Mouse (Mus musculus) kidney, postnatal 10 days (tissue): ENCODE measurements around the gene Gm5767.
A peak's percentile ranks its signal among the peaks of the same experiment; 100 is the strongest.
"Not testable (repeated sequence)": the region's sequence is repeated elsewhere in the genome, so short reads cannot be mapped to it uniquely, and the experiment has no call there.

ENCODE experiments used
- DNase-seq: peaks from one replicate; pipeline ENCODE4 v3.0.0; 2021; ENCODE audit warnings: mixed read lengths

Gene Gm5767

GRCm38 (mm10) chr16:8715513-8716080, 35.0 kb downstream of the Gm5767 start:
- peak; percentile 57 for DNase-seq

- DNase-seq = no peak
These were observed 35.7 kb downstream of the Gm5767 start for GRCm38 (mm10) chr16:8716300-8716699.

GRCm38 (mm10) chr16:8717744-8718143, 37.2 kb downstream of the Gm5767 start:
- peak; percentile 51 for DNase-seq

- no peak for DNase-seq
These were observed 39.9 kb downstream of the Gm5767 start for GRCm38 (mm10) chr16:8720447-8720846.

- DNase-seq = no peak
These were observed 43.5 kb downstream of the Gm5767 start for GRCm38 (mm10) chr16:8724031-8724430.

- no peak for DNase-seq
These were observed 45.2 kb downstream of the Gm5767 start for GRCm38 (mm10) chr16:8725807-8726206.

- no peak for DNase-seq
These were observed 47.7 kb downstream of the Gm5767 start for GRCm38 (mm10) chr16:8728111-8728748.

GRCm38 (mm10) chr16:8731630-8732029, 51.1 kb downstream of the Gm5767 start:
- no peak for DNase-seq

GRCm38 (mm10) chr16:8732450-8732849, 51.9 kb downstream of the Gm5767 start:
- DNase-seq = not testable (repeated sequence)
